Mouse (Mus musculus): ENCODE measurements around the gene Sept9. TPM values are rescaled to one million over a fixed set of nuclear protein-coding genes. Genes with fewer than 3 reads are reported as not detected.

Sept9 gene
- polyA plus RNA-seq, 1 experiment = 493 TPM

- TF ChIP-seq GATA1 (IDR thresholded peaks at IDR 0.05; ENCODE audit: low read length) = no peak
These were observed 173.7 kb downstream of the Sept9 start for GRCm38 (mm10) chr11:117373195-117373594.

DNA sequence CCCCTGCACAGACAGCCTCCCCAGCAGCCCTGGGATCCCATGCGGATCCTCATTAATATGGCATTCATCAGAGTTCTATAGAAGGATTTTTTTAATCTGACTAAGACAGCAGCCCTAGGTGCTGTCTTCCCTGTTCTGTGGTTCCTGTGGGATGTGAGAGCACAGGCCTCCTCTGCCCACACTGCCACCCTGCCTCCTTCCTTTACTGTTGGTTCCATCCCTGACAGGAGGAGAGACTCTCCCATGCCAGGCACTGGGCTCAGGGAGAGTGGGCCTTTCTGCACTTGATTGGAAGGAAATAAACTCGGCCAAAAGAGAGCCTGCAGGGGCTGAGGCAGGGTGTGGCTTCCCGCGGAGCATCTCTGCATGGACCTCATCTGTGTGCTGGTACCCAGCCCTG, 174.4 kb downstream of the Sept9 start:
- TF ChIP-seq GATA1 (IDR thresholded peaks at IDR 0.05; ENCODE audit: low read length) = no peak

GRCm38 (mm10) chr11:117374288-117374687, 174.8 kb downstream of the Sept9 start:
- no peak for TF ChIP-seq GATA1 (IDR thresholded peaks at IDR 0.05; ENCODE audit: low read length)

DNA sequence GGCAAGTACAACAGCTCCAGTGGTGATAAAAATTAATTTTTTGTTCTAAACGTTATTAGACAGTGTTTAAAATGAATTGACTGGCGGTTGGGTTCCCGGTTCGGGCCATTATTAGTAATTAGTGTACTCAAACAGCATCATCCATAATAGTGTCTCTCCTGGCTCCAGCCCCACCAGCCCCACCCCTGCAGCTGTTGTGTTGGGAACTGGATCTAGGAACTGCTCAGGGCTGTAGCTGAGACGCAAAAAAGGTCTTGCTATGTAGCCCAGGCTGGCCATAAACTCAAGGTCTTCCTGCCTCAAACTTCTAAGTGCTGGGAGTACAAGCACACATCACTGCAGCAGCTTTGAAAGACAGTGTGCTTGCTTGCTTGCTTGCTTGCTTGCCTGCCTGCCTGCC, 180.3 kb downstream of the Sept9 start:
- TF ChIP-seq GATA1 (IDR thresholded peaks at IDR 0.05; ENCODE audit: low read length) = no peak

DNA sequence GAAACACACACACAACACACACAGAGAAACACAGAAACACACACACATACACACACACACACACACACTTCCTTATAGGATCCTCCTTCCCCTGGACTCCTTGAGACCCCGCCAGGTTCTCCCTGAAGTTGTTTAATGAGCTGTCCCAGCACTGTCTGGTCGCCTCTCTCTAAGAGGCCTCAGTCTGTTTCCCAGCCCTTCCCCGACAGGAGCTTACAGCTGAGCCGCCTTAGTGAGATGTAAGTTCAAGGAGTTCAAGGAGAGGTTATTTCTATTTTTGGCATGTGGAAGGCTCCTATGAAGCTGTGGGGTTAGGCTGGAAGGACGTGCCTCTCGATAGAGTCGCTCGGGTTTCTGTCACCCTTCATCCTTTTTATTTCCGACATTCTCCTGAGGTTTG, 184.8 kb downstream of the Sept9 start:
- TF ChIP-seq GATA1 (IDR thresholded peaks at IDR 0.05; ENCODE audit: low read length) = no peak

GRCm38 (mm10) chr11:117384897-117385296, 185.4 kb downstream of the Sept9 start:
- TF ChIP-seq GATA1 (IDR thresholded peaks at IDR 0.05; ENCODE audit: low read length) = no peak

GRCm38 (mm10) chr11:117385331-117386103, 186.1 kb downstream of the Sept9 start:
- TF ChIP-seq GATA1 (IDR thresholded peaks at IDR 0.05; ENCODE audit: low read length) = no peak

DNA sequence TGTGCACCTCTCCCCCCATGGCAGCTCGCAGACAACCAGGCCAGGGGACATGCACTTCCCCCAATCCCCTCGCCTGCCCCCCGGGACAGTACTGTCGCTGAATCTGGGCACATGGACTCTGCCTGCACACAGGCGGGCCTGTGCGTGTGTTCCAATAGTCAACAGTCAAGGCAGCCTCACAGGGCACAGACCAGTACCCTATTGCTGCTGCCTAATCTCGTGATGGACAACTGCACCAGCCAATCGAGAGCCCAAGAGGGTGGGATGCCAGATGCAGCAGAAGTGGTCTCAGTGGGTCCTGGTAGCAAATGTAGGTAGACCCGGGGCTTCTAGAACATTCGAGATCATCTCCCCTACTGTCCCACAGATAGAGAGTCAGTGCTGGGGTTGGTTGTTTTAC, 187.8 kb downstream of the Sept9 start:
- no peak for TF ChIP-seq GATA1 (IDR thresholded peaks at IDR 0.05; ENCODE audit: low read length)

GRCm38 (mm10) chr11:117390001-117390402, 190.5 kb downstream of the Sept9 start:
- no peak for TF ChIP-seq GATA1 (IDR thresholded peaks at IDR 0.05; ENCODE audit: low read length)

- TF ChIP-seq GATA1 (IDR thresholded peaks at IDR 0.05; ENCODE audit: low read length) = no peak
These were observed 191.5 kb downstream of the Sept9 start for GRCm38 (mm10) chr11:117390774-117391534.

DNA sequence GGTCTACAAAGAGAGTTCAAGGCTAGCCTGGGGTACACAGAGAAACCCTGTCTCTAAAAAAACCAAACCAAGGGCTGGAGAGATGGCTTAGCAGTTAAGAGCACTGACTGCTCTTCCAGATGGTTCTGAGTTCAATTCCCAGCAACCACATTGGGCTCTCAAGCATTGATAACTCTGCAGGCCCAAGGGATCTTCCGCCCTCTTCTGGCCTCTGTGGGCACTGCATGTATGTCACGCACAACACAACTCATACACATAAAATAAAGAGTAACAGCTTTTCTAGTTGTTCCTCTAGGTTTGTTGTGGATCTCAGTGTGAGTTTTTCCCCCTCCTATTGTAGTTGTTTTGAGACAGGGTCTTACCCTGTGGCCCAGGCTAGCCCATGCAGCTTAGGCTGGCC, 192.8 kb downstream of the Sept9 start:
- TF ChIP-seq GATA1 (IDR thresholded peaks at IDR 0.05; ENCODE audit: low read length) = no peak

- TF ChIP-seq GATA1 (IDR thresholded peaks at IDR 0.05; ENCODE audit: low read length) = no peak
These were observed 194.3 kb downstream of the Sept9 start for GRCm38 (mm10) chr11:117393715-117394114.

DNA sequence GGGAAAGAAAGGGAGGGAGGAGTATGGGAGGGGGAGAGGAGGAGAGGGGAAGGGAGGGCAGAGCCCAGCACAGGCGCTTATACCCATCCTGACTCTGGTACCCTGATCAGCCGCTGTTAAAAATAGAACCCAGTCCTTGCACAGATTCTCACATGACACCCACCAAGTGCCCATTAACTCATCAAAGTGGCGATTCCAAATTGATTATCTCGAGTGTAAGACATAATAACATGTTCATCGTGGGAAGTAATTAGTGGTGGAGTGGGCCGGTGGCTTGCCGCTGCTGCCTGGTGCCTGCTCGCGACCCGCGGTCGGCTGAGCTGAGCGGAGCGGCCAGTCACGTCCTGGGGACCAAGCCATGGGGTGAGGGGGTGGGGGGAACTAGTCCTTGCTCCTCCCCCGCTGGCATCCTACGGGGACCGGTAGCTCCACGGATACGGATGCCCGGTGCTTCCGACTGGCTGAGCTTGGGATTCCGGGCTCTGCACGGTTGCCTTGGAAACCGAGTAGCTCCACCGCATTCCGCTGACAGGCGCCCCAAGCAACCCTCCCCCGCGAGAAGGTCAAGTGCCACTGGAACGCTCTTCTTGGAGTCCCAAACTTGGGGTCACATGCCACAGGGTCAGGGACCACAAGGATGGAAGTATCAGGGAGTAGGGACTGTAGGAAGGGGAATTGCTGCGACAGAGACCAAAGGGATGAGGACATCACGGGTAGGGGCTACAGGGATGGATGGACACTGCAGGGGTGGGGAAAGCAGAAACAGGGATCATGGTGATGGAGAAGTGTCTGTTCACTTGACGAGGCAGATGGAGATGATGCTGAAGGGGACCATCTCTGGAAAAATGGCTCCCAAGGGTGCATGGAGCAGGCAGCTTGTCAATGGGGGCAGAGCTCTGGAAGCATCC, 195.0 kb downstream of the Sept9 start:
- TF ChIP-seq GATA1 (IDR thresholded peaks at IDR 0.05; ENCODE audit: low read length) = no peak

GRCm38 (mm10) chr11:117395228-117395627, 195.8 kb downstream of the Sept9 start:
- no peak for TF ChIP-seq GATA1 (IDR thresholded peaks at IDR 0.05; ENCODE audit: low read length)

GRCm38 (mm10) chr11:117396929-117397328, 197.5 kb downstream of the Sept9 start:
- no peak for TF ChIP-seq GATA1 (IDR thresholded peaks at IDR 0.05; ENCODE audit: low read length)

GRCm38 (mm10) chr11:117397755-117398154, 198.3 kb downstream of the Sept9 start:
- no peak for TF ChIP-seq GATA1 (IDR thresholded peaks at IDR 0.05; ENCODE audit: low read length)

All from G1E-ER4 (cell line).